Mouse (Mus musculus): ENCODE measurements around the gene Eddm3b. TPM values are rescaled to one million over a fixed set of nuclear protein-coding genes. Genes with fewer than 3 reads are reported as not detected.
"Not testable (repeated sequence)": the region's sequence is repeated elsewhere in the genome, so short reads cannot be mapped to it uniquely, and the experiment has no call there.

Gene Eddm3b
- total RNA-seq, 2 experiments from 2014 or later = not detected

- intact Hi-C loops (cut with DNase I); DNase-seq (ENCODE audit: extremely low spot score in 1 of 2, low spot score in 2 of 2): not testable (repeated sequence)
These were observed 49.1 kb downstream of the Eddm3b start for GRCm38 (mm10) chr14:51163323-51163722.

DNA sequence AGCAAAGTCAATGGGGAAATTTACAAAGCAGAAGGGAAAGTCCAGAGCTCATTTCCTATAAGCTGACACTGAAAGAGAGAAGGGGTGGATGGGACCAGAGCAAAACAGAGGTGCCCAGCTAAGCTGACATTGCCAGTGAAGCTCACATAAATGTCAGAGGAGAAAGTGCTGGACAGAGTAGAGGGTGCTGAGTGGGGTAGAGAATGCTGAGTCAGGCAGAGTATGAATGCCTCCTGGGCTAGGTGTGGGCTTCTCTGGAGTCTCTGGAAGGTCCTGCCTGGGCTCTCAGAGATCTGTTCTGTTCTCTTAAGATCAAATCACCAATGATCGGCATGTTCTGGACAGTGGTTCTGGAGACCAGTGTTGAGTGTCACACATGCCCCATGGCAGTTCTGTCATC is 51.2 kb downstream of the Eddm3b start:
- DNase-seq (ENCODE audit: extremely low spot score in 1 of 2, low spot score in 2 of 2) = no peak
- intact Hi-C loops (cut with DNase I) = no loop called here

- intact Hi-C loops (cut with DNase I) = no loop called here
- DNase-seq (ENCODE audit: extremely low spot score in 1 of 2, low spot score in 2 of 2) = no peak
These were observed 51.8 kb downstream of the Eddm3b start for GRCm38 (mm10) chr14:51166068-51166467.

Other genes with a start within 250 kb of the Eddm3b start
- 1 to 10 TPM; 2.7 to 5.3 TPM for gene Tep1, start 243.9 kb upstream of the Eddm3b start, total RNA-seq (2021)
- gene Klhl33, start 216.9 kb upstream of the Eddm3b start, total RNA-seq (2021) = 1 to 10 TPM; 1.4 to 2.1 TPM
- gene Osgep, start 189.5 kb upstream of the Eddm3b start, total RNA-seq (2021) = 10 to 100 TPM; 29.9 to 34.2 TPM
- gene Apex1, start 189.5 kb upstream of the Eddm3b start, total RNA-seq (2021) = 10 to 100 TPM; 65.8 to 66.3 TPM
- gene Pip4p1, start 183.6 kb upstream of the Eddm3b start, total RNA-seq (2021) = 10 to 100 TPM; 79.6 to 89.0 TPM
- 10 to 100 TPM; 11.0 to 15.6 TPM for gene Pnp, start 183.3 kb upstream of the Eddm3b start, total RNA-seq (2021)
- 10 to 100 TPM in 1 of 2 experiments, 1 to 10 TPM in 1; 6.5 to 13.7 TPM for gene Gm49342, start 169.9 kb upstream of the Eddm3b start, total RNA-seq (2021)
- 1 to 10 TPM in 1 of 2 experiments, under 1 TPM in 1; 0.79 to 1.7 TPM for gene Pnp2, start 158.4 kb upstream of the Eddm3b start, total RNA-seq (2021)
- under 1 TPM in 1 of 2 experiments, not detected in 1; 0.30 TPM for gene Rnase10, start 106.7 kb upstream of the Eddm3b start, total RNA-seq (2021)
- not detected for gene Rnase9, start 72.6 kb upstream of the Eddm3b start, total RNA-seq (2021)
- gene Rnase11, start 64.3 kb upstream of the Eddm3b start, total RNA-seq (2021) = not detected
- gene Rnase12, start 56.8 kb upstream of the Eddm3b start, total RNA-seq (2021) = not detected
- gene Olfr750, start 40.0 kb upstream of the Eddm3b start, total RNA-seq (2021) = not detected
- gene Rnase4, start 23.3 kb upstream of the Eddm3b start, total RNA-seq (2021) = 10 to 100 TPM; 11.2 to 14.0 TPM
- gene Ang, start 23.3 kb upstream of the Eddm3b start, total RNA-seq (2021) = 1 to 10 TPM; 2.5 to 3.7 TPM
- gene Rnase6, start 9.5 kb downstream of the Eddm3b start, total RNA-seq (2021) = not detected
- not detected for gene Rnase1, start 32.4 kb downstream of the Eddm3b start, total RNA-seq (2021)
- not detected for gene Rnase2b, start 47.8 kb downstream of the Eddm3b start, total RNA-seq (2021)
- gene Ang2, start 84.7 kb downstream of the Eddm3b start, total RNA-seq (2021) = not detected
- gene Ear14, start 89.0 kb downstream of the Eddm3b start, total RNA-seq (2021) = not detected
- gene Rnase2a, start 141.7 kb downstream of the Eddm3b start, total RNA-seq (2021) = not detected
- not detected for gene Gm7247, start 247.3 kb downstream of the Eddm3b start, total RNA-seq (2021)